Mouse (Mus musculus): Measurements from ENCODE around the gene Morn4. TPM values are rescaled to one million over a fixed set of nuclear protein-coding genes. Genes with fewer than 3 reads are reported as not detected.
A peak's percentile ranks its signal among the peaks of the same experiment; 100 is the strongest.
"Not testable (repeated sequence)": the region's sequence is repeated elsewhere in the genome, so short reads cannot be mapped to it uniquely, and the experiment has no call there.

Gene Morn4
- polyA plus RNA-seq, 1 experiment from 2014 or later = 160 TPM

DNA sequence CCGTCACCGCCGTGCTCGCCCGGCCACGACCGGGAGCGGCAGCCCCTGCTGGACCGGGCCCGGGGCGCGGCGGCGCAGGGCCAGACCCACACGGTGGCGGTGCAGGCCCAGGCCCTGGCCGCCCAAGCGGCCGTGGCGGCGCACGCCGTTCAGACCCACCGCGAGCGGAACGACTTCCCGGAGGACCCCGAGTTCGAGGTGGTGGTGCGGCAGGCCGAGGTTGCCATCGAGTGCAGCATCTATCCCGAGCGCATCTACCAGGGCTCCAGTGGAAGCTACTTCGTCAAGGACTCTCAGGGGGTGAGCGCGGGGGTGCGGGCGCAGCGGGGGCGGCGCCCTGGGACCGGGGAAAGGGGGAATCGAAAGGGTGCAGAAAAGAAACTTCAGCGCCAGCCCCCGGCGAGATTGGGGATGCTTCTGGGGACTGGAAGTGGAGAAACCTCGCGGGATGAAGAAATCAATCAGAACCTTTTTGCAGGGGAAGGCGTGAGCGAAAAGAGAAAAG is 4.5 kb upstream of the Morn4 start:
- Histone ChIP-seq H3K27ac (ENCODE audit: low read length) (peak overlapping the region; percentile 86), H3K9me3 (replicated peaks; ENCODE audit: control insufficient read depth, low read length, poor library complexity, severe bottlenecking) (no peaks in the 10 kb centered on the region), H3K27me3 (ENCODE audit: control insufficient read depth, insufficient read depth, low read depth, low read length) (no peaks in the 10 kb centered on the region), H3K36me3 (ENCODE audit: control insufficient read depth, insufficient read depth, low read length) (no peaks in the 10 kb centered on the region; the same call in 1 of the 2 replicates), H3K4me3 (ENCODE audit: low read depth, low read length) (peak overlapping the region; percentile 95), H3K4me1 (ENCODE audit: control insufficient read depth, insufficient read depth, low read length) (peaks cover 23% of the 10 kb centered on the region), H3K4me2 (ENCODE audit: low read length) (peak overlapping the region; percentile 81), H3K9ac (ENCODE audit: low read depth, low read length) (peak overlapping the region; percentile 90)
- ATAC-seq = peak; percentile 66
- WGBS = under 1% methylated on average over 43 of the region's 52 CpGs

DNA sequence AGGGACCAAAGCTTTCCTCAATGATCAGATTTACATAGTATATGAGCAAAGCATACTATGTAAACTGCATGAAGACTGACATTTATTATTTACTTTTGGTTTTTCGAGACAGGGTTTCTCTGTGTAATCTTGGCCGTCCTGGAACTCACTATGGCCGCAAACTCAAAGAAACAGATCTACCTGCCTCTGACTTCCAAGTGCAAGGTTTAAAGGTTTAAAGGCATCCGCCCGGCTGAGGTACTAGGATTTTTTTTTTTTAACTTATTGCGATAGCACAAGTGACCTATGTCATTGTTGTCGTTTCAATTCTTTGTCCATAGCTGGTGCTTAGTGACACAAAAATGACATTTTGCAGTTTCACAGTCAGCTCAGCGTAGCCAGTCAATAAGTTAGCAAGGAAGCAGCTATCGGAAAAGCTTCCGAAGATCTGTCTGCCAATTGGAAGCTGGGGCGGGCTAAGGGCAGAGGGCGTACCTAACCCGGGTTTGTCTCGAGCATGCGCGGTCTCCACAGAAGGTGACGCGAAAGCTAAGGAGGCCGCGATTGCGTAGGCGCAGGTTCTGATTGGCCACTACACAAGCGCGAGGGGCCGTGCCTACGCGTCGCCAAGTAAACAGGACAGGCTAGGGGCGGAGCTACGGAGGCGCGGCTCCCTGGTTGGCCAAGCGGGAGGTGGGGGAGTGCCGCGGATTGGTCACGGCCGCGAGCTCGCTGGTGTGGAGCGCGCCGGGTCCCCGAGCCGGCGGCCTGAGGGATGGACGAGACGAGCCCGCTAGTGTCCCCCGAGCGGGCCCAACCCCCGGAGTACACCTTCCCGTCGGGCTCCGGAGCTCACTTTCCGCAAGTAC is 3.8 kb upstream of the Morn4 start, which contains the start of gene Pi4k2a:
Pi4k2a (plus strand) TSS at position 723 of the 848 bp plus-strand sequence.
- ATAC-seq = peak; percentile 98
- Histone ChIP-seq H3K4me2 (ENCODE audit: low read length) (peak within 1 kb of the TSS; percentile 81), H3K9ac (ENCODE audit: low read depth, low read length) (peak within 1 kb of the TSS; percentile 90), H3K36me3 (ENCODE audit: control insufficient read depth, insufficient read depth, low read length) (no peaks in the 10 kb centered on the region; the same call in 1 of the 2 replicates), H3K9me3 (replicated peaks; ENCODE audit: control insufficient read depth, low read length, poor library complexity, severe bottlenecking) (no peaks in the 10 kb centered on the region), H3K4me1 (ENCODE audit: control insufficient read depth, insufficient read depth, low read length) (peaks cover 24% of the 10 kb centered on the region), H3K27me3 (ENCODE audit: control insufficient read depth, insufficient read depth, low read depth, low read length) (no peaks in the 10 kb centered on the region), H3K4me3 (ENCODE audit: low read depth, low read length) (peak within 1 kb of the TSS; percentile 95), H3K27ac (ENCODE audit: low read length) (peak within 1 kb of the TSS; percentile 86)
- 2% methylated on average over 54 of the region's 55 CpGs for WGBS

DNA sequence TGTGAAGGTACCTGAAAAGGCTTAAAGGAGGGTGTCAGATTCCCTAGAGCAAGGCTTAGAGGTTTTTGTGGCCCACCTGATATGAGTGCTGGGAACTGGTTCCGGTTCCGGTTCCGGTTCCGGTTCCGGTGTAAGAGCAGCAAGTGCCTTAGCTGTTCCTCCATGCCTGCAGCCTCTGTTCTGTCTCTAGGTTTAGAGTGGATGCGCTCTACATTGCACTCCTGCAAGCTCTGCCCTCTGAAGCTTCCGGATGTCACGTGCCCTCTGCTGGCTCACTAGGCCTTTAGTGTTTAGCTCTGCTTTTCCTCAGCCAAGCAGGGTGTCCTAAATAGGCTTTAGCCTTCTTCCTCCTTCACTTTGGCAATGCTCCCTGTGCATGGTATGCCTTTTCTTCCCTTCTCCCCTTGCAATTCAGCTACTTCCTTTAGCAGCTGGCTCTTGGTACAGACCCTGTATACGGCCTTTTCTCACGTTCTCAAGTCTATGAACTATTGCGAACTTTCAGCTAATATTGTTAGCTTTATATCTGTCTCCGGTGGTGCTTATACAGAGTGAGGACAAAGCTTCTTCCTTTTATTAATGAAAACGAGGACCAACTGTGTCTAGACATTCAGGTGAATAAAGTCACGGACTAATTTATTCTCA is 3.1 kb upstream of the Morn4 start:
- H3K9ac ChIP-seq (ENCODE audit: low read depth, low read length) = peak overlapping the region; percentile 38; the same call in 1 of the 2 replicates
- 19% methylated on average over 14 of the region's 14 CpGs for WGBS
- peak overlapping the region; percentile 79 for H3K27ac ChIP-seq (ENCODE audit: low read length)
- peaks cover 25% of the 10 kb centered on the region for H3K4me1 ChIP-seq (ENCODE audit: control insufficient read depth, insufficient read depth, low read length)
- no peaks in the 10 kb centered on the region for H3K27me3 ChIP-seq (ENCODE audit: control insufficient read depth, insufficient read depth, low read depth, low read length)
- no peak for ATAC-seq
- H3K4me2 ChIP-seq (ENCODE audit: low read length) = peak overlapping the region; percentile 75
- H3K36me3 ChIP-seq (ENCODE audit: control insufficient read depth, insufficient read depth, low read length) = no peaks in the 10 kb centered on the region; the same call in 1 of the 2 replicates
- peak overlapping the region; percentile 95 for H3K4me3 ChIP-seq (ENCODE audit: low read depth, low read length)
- no peaks in the 10 kb centered on the region for H3K9me3 ChIP-seq (replicated peaks; ENCODE audit: control insufficient read depth, low read length, poor library complexity, severe bottlenecking)

DNA sequence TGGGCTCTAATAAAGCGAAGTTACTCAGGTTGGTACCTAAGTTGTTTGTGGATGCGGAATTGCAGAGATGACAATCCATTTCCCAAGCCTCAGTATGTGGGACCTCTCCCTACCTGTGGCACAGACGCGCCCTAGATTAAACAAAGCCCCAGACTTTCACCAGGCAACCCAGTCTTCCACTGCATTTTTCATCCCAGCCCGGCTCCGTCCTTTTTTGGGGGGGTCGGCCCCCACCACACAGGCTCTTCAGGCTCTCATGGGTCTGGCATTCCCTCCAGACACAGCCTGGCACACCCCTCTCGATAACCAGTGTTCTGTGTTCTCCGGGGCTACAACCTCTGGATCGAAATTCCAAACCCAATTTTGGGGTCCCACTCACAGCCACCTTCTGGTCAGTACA is 467 bp downstream of the Morn4 start:
- Histone ChIP-seq H3K9me3 (replicated peaks; ENCODE audit: control insufficient read depth, low read length, poor library complexity, severe bottlenecking) (no peaks in the 10 kb centered on the region), H3K4me2 (ENCODE audit: low read length) (peak overlapping the region; percentile 87), H3K27ac (ENCODE audit: low read length) (peak overlapping the region; percentile 86), H3K4me1 (ENCODE audit: control insufficient read depth, insufficient read depth, low read length) (peaks cover 13% of the 10 kb centered on the region), H3K9ac (ENCODE audit: low read depth, low read length) (peak overlapping the region; percentile 91), H3K27me3 (ENCODE audit: control insufficient read depth, insufficient read depth, low read depth, low read length) (no peaks in the 10 kb centered on the region), H3K4me3 (ENCODE audit: low read depth, low read length) (peak overlapping the region; percentile 92), H3K36me3 (ENCODE audit: control insufficient read depth, insufficient read depth, low read length) (no peaks in the 10 kb centered on the region)
- WGBS = 5% methylated on average over 10 of the region's 10 CpGs
- ATAC-seq = no peak

DNA sequence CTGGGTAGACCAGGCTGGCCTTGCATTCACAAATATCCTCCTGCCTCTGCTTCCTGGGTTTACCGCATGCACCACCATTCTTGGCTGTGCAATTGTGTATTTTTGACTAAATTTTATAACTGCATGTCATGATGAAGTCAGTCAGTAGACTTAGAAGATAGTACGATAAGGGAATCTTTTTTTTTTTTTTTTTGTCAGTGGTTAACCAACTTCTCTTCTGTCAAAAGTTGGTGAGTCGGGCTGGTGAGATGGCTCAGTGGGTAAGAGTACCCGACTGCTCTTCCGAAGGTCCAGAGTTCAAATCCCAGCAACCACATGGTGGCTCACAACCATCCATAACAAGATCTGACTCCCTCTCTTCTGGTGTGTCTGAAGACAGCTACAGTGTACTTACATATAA is 4.5 kb downstream of the Morn4 start:
- H3K36me3 ChIP-seq (ENCODE audit: control insufficient read depth, insufficient read depth, low read length) = peaks cover 10% of the 10 kb centered on the region
- H3K4me2 ChIP-seq (ENCODE audit: low read length); H3K27ac ChIP-seq (ENCODE audit: low read length); H3K27me3 ChIP-seq (ENCODE audit: control insufficient read depth, insufficient read depth, low read depth, low read length); ATAC-seq; H3K4me1 ChIP-seq (ENCODE audit: control insufficient read depth, insufficient read depth, low read length); H3K9me3 ChIP-seq (replicated peaks; ENCODE audit: control insufficient read depth, low read length, poor library complexity, severe bottlenecking); H3K4me3 ChIP-seq (ENCODE audit: low read depth, low read length); H3K9ac ChIP-seq (ENCODE audit: low read depth, low read length): not testable (repeated sequence)
- 90% methylated on average over 5 of the region's 5 CpGs for WGBS

DNA sequence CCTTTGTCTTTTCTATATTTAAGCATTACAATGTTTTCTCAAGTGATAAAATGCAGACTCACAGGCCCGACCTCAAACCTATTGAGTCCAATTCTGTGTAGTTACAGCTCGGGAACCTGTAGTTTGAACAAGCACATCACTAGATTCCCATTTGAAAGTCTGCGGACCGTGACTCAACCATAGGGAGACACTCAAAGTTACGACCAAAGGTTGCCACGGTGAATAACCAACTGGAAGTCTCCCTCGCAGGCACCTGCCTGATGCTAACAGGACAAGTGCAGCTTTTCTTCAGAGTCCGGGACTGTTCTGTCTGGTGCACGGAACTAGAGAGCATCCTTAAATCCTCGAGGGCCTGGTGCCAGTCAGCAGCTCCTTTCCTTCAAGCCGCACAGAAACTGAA is 5.7 kb downstream of the Morn4 start:
- WGBS = 77% methylated on average over 11 of the region's 11 CpGs
- Histone ChIP-seq H3K4me2 (ENCODE audit: low read length) (no peak overlapping the region), H3K27me3 (ENCODE audit: control insufficient read depth, insufficient read depth, low read depth, low read length) (no peaks in the 10 kb centered on the region), H3K9me3 (replicated peaks; ENCODE audit: control insufficient read depth, low read length, poor library complexity, severe bottlenecking) (no peaks in the 10 kb centered on the region), H3K36me3 (ENCODE audit: control insufficient read depth, insufficient read depth, low read length) (peaks cover 18% of the 10 kb centered on the region), H3K9ac (ENCODE audit: low read depth, low read length) (no peak overlapping the region), H3K4me3 (ENCODE audit: low read depth, low read length) (no peak overlapping the region), H3K27ac (ENCODE audit: low read length) (no peak overlapping the region), H3K4me1 (ENCODE audit: control insufficient read depth, insufficient read depth, low read length) (0 out of 2 replicates have a peak, but pooled peaks cover 2% of the 10 kb centered on the region)
- ATAC-seq = no peak

DNA sequence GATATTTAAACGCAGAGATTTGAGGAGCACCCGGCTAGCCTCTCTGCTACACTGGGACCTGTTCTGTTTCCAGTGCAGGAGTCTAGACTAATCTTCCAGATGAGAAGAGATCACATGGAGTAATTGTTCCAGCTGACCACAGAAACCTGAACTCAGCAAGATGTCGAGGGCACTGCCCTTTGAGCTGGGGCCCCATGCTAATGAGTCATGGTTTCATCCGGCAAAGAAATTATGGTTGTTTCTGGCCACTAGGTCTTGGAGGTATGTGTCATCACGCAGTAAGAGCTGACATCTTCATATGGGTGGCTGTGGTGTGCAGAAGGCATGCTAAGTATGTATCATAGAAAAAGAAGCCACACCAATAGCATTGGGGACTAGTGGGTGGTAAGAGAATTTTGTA is 6.2 kb downstream of the Morn4 start:
- no peak for ATAC-seq
- Histone ChIP-seq H3K4me3 (ENCODE audit: low read depth, low read length) (no peak overlapping the region), H3K27ac (ENCODE audit: low read length) (no peak overlapping the region), H3K27me3 (ENCODE audit: control insufficient read depth, insufficient read depth, low read depth, low read length) (no peaks in the 10 kb centered on the region), H3K4me2 (ENCODE audit: low read length) (no peak overlapping the region), H3K9me3 (replicated peaks; ENCODE audit: control insufficient read depth, low read length, poor library complexity, severe bottlenecking) (no peaks in the 10 kb centered on the region), H3K36me3 (ENCODE audit: control insufficient read depth, insufficient read depth, low read length) (peaks cover 22% of the 10 kb centered on the region), H3K9ac (ENCODE audit: low read depth, low read length) (no peak overlapping the region), H3K4me1 (ENCODE audit: control insufficient read depth, insufficient read depth, low read length) (0 out of 2 replicates have a peak, but pooled peaks cover under 1% of the 10 kb centered on the region)
- WGBS = 82% methylated on average over 5 of the region's 5 CpGs

DNA sequence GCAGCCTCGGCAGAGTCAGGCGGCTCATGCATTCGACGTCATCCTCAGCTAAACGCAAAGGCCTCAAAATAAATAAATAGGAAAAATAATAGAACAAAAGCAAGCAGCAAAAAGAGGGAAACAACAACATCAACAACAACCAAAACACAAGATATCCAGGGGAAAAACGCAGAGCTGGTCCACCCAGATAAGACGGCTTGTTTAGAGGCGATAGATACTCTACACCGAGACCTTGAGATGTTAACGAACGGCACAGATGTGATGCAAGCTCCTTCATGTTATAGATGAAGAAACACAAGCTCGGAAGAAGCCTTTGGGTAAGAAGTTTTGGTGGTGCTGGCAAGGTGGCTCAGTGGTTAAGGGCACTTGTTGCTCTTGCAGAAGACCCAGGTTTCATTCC is 7.2 kb downstream of the Morn4 start:
- no peak for ATAC-seq
- H3K9me3 ChIP-seq (replicated peaks; ENCODE audit: control insufficient read depth, low read length, poor library complexity, severe bottlenecking) = no peaks in the 10 kb centered on the region
- WGBS = 98% methylated on average over 12 of the region's 12 CpGs
- H3K9ac ChIP-seq (ENCODE audit: low read depth, low read length) = no peak overlapping the region
- no peak overlapping the region for H3K4me3 ChIP-seq (ENCODE audit: low read depth, low read length)
- H3K27ac ChIP-seq (ENCODE audit: low read length) = no peak overlapping the region
- H3K36me3 ChIP-seq (ENCODE audit: control insufficient read depth, insufficient read depth, low read length) = peaks cover 28% of the 10 kb centered on the region
- H3K4me2 ChIP-seq (ENCODE audit: low read length) = no peak overlapping the region
- no peaks in the 10 kb centered on the region for H3K4me1 ChIP-seq (ENCODE audit: control insufficient read depth, insufficient read depth, low read length)
- no peaks in the 10 kb centered on the region for H3K27me3 ChIP-seq (ENCODE audit: control insufficient read depth, insufficient read depth, low read depth, low read length)

DNA sequence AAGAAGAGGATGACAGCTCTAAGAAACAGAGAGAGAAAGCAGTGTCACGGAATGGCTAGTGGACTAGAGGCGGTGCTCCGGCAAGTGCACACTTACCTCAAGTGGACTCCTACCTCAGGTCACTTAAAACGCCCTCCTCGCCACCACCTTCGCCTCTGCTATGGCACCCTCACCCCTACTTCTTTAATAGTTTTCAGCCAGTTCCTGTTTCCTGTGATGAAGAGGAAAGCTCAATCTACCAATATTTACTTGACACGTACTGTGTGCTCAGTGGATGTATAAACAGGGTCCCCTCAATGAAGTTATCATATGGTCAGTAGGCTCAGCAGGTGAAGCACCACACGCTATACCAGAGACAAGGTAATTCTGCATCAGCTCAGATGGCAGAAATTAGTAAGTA is 7.6 kb downstream of the Morn4 start:
- Histone ChIP-seq H3K4me3 (ENCODE audit: low read depth, low read length) (no peak overlapping the region), H3K4me2 (ENCODE audit: low read length) (no peak overlapping the region), H3K27ac (ENCODE audit: low read length) (no peak overlapping the region), H3K27me3 (ENCODE audit: control insufficient read depth, insufficient read depth, low read depth, low read length) (no peaks in the 10 kb centered on the region), H3K9me3 (replicated peaks; ENCODE audit: control insufficient read depth, low read length, poor library complexity, severe bottlenecking) (no peaks in the 10 kb centered on the region), H3K4me1 (ENCODE audit: control insufficient read depth, insufficient read depth, low read length) (no peaks in the 10 kb centered on the region), H3K36me3 (ENCODE audit: control insufficient read depth, insufficient read depth, low read length) (peaks cover 28% of the 10 kb centered on the region), H3K9ac (ENCODE audit: low read depth, low read length) (no peak overlapping the region)
- no peak for ATAC-seq
- WGBS = 96% methylated on average over 8 of the region's 8 CpGs
